Mouse (Mus musculus) cortical plate, adult 2 months (tissue): ENCODE data around the gene Ppp1r1b.

Experiments
- CTCF ChIP-seq: fragments of 200-500 bp; IDR thresholded peaks from 2 replicates; pipeline ENCODE4 v1.5.1; 2011; ENCODE audit warnings: mild to moderate bottlenecking, control low read depth, low read length; ENCODE audit not compliant: insufficient read depth; ENCODE audit errors: extremely low read depth
- POLR2A ChIP-seq: fragments of 200-500 bp; IDR thresholded peaks from 2 replicates; pipeline ENCODE4 v1.6.1; 2011; ENCODE audit warnings: mild to moderate bottlenecking, low read length, control low read depth; ENCODE audit not compliant: insufficient read depth; ENCODE audit errors: extremely low read depth

DNA sequence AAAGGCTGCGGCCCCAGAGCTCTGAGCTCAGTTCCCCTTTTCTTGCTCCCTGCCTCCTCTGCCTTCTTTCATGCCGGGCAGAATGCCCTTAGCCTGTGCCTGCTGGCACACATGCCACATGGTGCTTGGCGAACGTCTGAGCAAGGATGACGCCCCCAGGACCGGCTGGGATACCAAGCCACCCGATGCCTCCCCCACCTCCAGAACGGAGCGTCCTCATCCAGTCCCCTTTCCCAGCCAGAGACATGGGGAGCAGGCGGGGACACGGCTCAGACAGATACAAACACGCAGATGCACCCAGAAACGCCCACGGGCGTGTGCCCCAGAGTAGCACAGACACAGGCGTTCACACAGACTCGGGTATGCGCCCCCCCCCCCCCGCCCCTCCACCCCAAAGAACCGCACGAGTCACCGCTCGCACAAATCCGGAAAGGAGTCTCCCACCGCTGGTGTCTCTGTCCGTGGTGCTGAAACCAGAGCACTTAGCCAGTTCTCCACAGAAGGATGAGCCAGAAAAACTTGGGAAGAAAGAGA lies 34.3 kb upstream of the Ppp1r1b start:
- TF ChIP-seq CTCF, result no peak
- no peak for TF ChIP-seq POLR2A
